Mouse (Mus musculus) midbrain, embryonic 14.5 days (tissue): ENCODE measurements at regions not wholly inside any gene's neighbourhood (a gene's known extent, or its start where the extent isn't known, plus 50 kb on each side); places are given as distances from the start of the nearest gene placed in this dataset.

Source experiments
- ATAC-seq: fragments of 200-750 bp; cut with Nextera tagmentation; 2 replicates; pipeline ENCODE4 v1.8.0; 2017; ENCODE audit warnings: moderate number of reproducible peaks, moderate library complexity; ENCODE audit not compliant: low FRiP score, low TSS enrichment
- DNase-seq: peaks from one replicate; pipeline ENCODE4 v3.0.0-alpha.2; 2015
- H3K27ac ChIP-seq: fragments of 300-500 bp; sonication (generic); replicated peaks from 2 replicates; pipeline ENCODE4 v1.5.1; 2014; ENCODE audit warnings: mild to moderate bottlenecking, low read depth, low read length, moderate library complexity
- H3K27me3 ChIP-seq: fragments of 300-500 bp; sonication (generic); 2 replicates; pipeline ENCODE4 v1.6.1; 2014; ENCODE audit warnings: low read length, control low read depth, mixed read lengths; ENCODE audit not compliant: control insufficient read depth, insufficient read depth
- H3K36me3 ChIP-seq: fragments of 300-500 bp; sonication (generic); 2 replicates; pipeline ENCODE4 v1.6.1; 2014; ENCODE audit warnings: low read length, control low read depth; ENCODE audit not compliant: control insufficient read depth, insufficient read depth
- H3K4me1 ChIP-seq: fragments of 300-500 bp; sonication (generic); 2 replicates; pipeline ENCODE4 v1.6.1; 2014; ENCODE audit warnings: mild to moderate bottlenecking, antibody characterized with exemption, low read length, control low read depth; ENCODE audit not compliant: control insufficient read depth, insufficient read depth
- H3K4me2 ChIP-seq: fragments of 300-500 bp; sonication (generic); 2 replicates; pipeline ENCODE4 v1.6.1; 2014; ENCODE audit warnings: mild to moderate bottlenecking, low read length, moderate library complexity
- H3K4me3 ChIP-seq: fragments of 300-500 bp; sonication (generic); replicated peaks from 2 replicates; pipeline ENCODE4 v1.5.1; 2014; ENCODE audit warnings: low read depth, low read length
- H3K9ac ChIP-seq: fragments of 300-500 bp; sonication (generic); replicated peaks from 2 replicates; pipeline ENCODE4 v1.6.1; 2014; ENCODE audit warnings: mild to moderate bottlenecking, low read length, moderate library complexity
- H3K9me3 ChIP-seq: fragments of 300-500 bp; sonication (generic); 2 replicates; pipeline ENCODE4 v1.6.1; 2016; ENCODE audit warnings: low read length, control low read depth, mixed read lengths; ENCODE audit not compliant: control insufficient read depth
- WGBS: fragments of 180-500 bp; shearing (Covaris S2); extraction: QIAGEN DNeasy Blood & Tissue Kit; methylation state at CpG from one replicate; pipeline ENCODE4 v1.1.7; 2014; 5-methylcytosine and 5-hydroxymethylcytosine counted together

GRCm38 (mm10) chr14:100421666-100422065 is 137.2 kb upstream of the Klf12 start:
- Histone ChIP-seq H3K4me2 (no peak overlapping the region), H3K4me1 (no peaks in the 10 kb centered on the region), H3K27me3 (no peaks in the 10 kb centered on the region), H3K9ac (no peak overlapping the region), H3K36me3 (no peaks in the 10 kb centered on the region), H3K4me3 (no peak overlapping the region), H3K9me3 (no peaks in the 10 kb centered on the region), H3K27ac (no peak overlapping the region)
- ATAC-seq (no peak), DNase-seq (no peak)
- WGBS: 95% methylated on average over 4 of the region's 4 CpGs

GRCm38 (mm10) chr14:100415099-100415498 is 130.6 kb upstream of the Klf12 start:
- WGBS: 82% methylated on average over 4 of the region's 4 CpGs
- Histone ChIP-seq H3K36me3 (no peaks in the 10 kb centered on the region), H3K9me3 (no peaks in the 10 kb centered on the region), H3K4me1 (no peaks in the 10 kb centered on the region), H3K27me3 (no peaks in the 10 kb centered on the region), H3K4me3 (no peak overlapping the region), H3K9ac (no peak overlapping the region), H3K27ac (no peak overlapping the region), H3K4me2 (no peak overlapping the region)
- ATAC-seq (no peak), DNase-seq (no peak)

DNA sequence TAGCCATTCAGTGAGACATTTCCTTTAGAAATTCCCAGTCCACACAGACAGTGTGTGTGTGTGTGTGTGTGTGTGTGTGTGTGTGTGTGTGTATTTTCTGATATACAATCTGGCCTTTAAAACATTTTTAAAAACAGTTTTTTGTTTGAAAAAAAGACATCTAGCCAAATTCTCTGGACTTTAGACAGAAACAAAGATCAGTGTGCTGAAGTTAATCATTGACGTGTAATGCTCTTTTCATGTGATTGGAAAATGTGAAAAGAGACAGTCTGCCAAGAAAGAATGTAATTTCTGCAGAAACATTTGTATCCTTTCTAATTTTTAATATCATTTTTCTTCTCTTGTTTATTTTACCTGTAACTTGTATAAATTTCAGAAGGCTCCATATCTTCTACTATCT is 127.7 kb upstream of the Klf12 start:
- Histone ChIP-seq H3K4me3 (no peak overlapping the region), H3K9me3 (no peaks in the 10 kb centered on the region), H3K27ac (no peak overlapping the region), H3K4me1 (no peaks in the 10 kb centered on the region), H3K36me3 (no peaks in the 10 kb centered on the region), H3K9ac (no peak overlapping the region), H3K27me3 (no peaks in the 10 kb centered on the region), H3K4me2 (no peak overlapping the region)
- DNase-seq: no peak
- ATAC-seq: no peak
- 83% methylated on average over 1 of the region's 1 CpGs for WGBS

- H3K4me1 ChIP-seq: no peaks in the 10 kb centered on the region
- H3K4me3 ChIP-seq: no peak overlapping the region
- no peaks in the 10 kb centered on the region for H3K9me3 ChIP-seq
- H3K4me2 ChIP-seq: no peak overlapping the region
- 91% methylated on average over 5 of the region's 5 CpGs for WGBS
- H3K36me3 ChIP-seq: no peaks in the 10 kb centered on the region
- no peak for DNase-seq
- ATAC-seq: no peak
- no peak overlapping the region for H3K27ac ChIP-seq
- H3K27me3 ChIP-seq: no peaks in the 10 kb centered on the region
- no peak overlapping the region for H3K9ac ChIP-seq
Observed at GRCm38 (mm10) chr14:100397191-100397590, 112.7 kb upstream of the Klf12 start.

GRCm38 (mm10) chr14:100375218-100375983 is 90.9 kb upstream of the Klf12 start:
- no peaks in the 10 kb centered on the region for H3K36me3 ChIP-seq
- ATAC-seq (peak; percentile 78; the same call in 1 of the 2 replicates), DNase-seq (no peak)
- H3K4me1 ChIP-seq: peaks cover 4% of the 10 kb centered on the region; the same call in 1 of the 2 replicates
- WGBS: 19% methylated on average over 8 of the region's 8 CpGs
- peak overlapping the region; percentile 51 for H3K4me2 ChIP-seq
- no peaks in the 10 kb centered on the region for H3K27me3 ChIP-seq
- H3K27ac ChIP-seq: peak overlapping the region; percentile 50
- no peaks in the 10 kb centered on the region for H3K9me3 ChIP-seq
- H3K4me3 ChIP-seq: peak overlapping the region; percentile 21
- peak overlapping the region; percentile 30 for H3K9ac ChIP-seq

- 17% methylated on average over 18 of the region's 18 CpGs for WGBS
- Histone ChIP-seq H3K9ac (peak overlapping the region; percentile 30), H3K4me3 (peak overlapping the region; percentile 21), H3K9me3 (no peaks in the 10 kb centered on the region), H3K4me2 (peak overlapping the region; percentile 51), H3K36me3 (no peaks in the 10 kb centered on the region), H3K27ac (peak overlapping the region; percentile 50), H3K27me3 (no peaks in the 10 kb centered on the region), H3K4me1 (peaks cover 4% of the 10 kb centered on the region; the same call in 1 of the 2 replicates)
- peak; percentile 82 for ATAC-seq
- DNase-seq: peak; percentile 84
Observed at GRCm38 (mm10) chr14:100374494-100375217, 90.2 kb upstream of the Klf12 start.

GRCm38 (mm10) chr14:100366234-100366864 is 81.9 kb upstream of the Klf12 start:
- H3K4me3 ChIP-seq: no peak overlapping the region
- no peak overlapping the region for H3K4me2 ChIP-seq
- H3K27me3 ChIP-seq: no peaks in the 10 kb centered on the region
- WGBS: 85% methylated on average over 5 of the region's 5 CpGs
- DNase-seq: no peak
- H3K27ac ChIP-seq: no peak overlapping the region
- H3K4me1 ChIP-seq: no peaks in the 10 kb centered on the region; the same call in 1 of the 2 replicates
- no peak overlapping the region for H3K9ac ChIP-seq
- H3K9me3 ChIP-seq: no peaks in the 10 kb centered on the region
- ATAC-seq: no peak
- H3K36me3 ChIP-seq: no peaks in the 10 kb centered on the region

DNA sequence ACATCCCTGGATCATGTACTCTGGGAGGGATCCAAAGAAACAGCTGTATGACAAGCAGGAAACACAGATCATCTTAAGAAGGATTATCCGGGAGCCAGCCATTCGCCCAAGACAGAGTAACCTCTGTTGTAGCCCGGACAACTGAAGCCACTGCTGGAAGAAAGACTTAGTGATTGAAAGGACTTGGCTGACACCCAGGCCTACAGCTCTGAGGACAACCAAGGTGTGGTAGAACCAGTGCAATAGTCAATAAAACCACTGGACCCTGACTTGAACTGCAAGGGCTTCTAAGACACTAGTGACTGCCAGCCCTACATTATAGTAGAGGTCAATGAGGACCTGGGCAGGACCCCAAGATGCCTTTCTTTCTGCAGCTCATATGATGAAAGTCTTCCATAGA is 78.3 kb upstream of the Klf12 start:
- Histone ChIP-seq H3K36me3 (no peaks in the 10 kb centered on the region), H3K9ac (no peak overlapping the region), H3K27me3 (no peaks in the 10 kb centered on the region), H3K27ac (no peak overlapping the region), H3K4me1 (no peaks in the 10 kb centered on the region; the same call in 1 of the 2 replicates), H3K4me3 (no peak overlapping the region), H3K9me3 (no peaks in the 10 kb centered on the region), H3K4me2 (no peak overlapping the region)
- ATAC-seq (no peak), DNase-seq (no peak)
- 46% methylated on average over 3 of the region's 3 CpGs for WGBS
